Mouse (Mus musculus) kidney, postnatal 14 days (tissue): ENCODE measurements at regions not wholly inside any gene's neighbourhood (a gene's known extent, or its start where the extent isn't known, plus 50 kb on each side); places are given as distances from the start of the nearest gene placed in this dataset.

Source experiments
- DNase-seq: peaks from one replicate; pipeline ENCODE4 v3.0.0; 2022; ENCODE audit warnings: mixed read lengths

GRCm38 (mm10) chr10:92483592-92483991 lies 238.6 kb downstream of the Nedd1 start:
- DNase-seq: peak; percentile 32

- DNase-seq: no peak
These were observed 248.9 kb downstream of the Nedd1 start for GRCm38 (mm10) chr10:92473282-92473681.

- no peak for DNase-seq
These were observed 251.1 kb downstream of the Nedd1 start for GRCm38 (mm10) chr10:92471111-92471510.

GRCm38 (mm10) chr10:92455195-92455594 lies 267.0 kb downstream of the Nedd1 start:
- no peak for DNase-seq

- peak; percentile 32 for DNase-seq
These were observed 268.7 kb downstream of the Nedd1 start for GRCm38 (mm10) chr10:92453550-92453949.

GRCm38 (mm10) chr10:92445957-92446356 lies 276.3 kb downstream of the Nedd1 start:
- no peak for DNase-seq

GRCm38 (mm10) chr10:92438621-92439394 lies 283.4 kb downstream of the Nedd1 start:
- no peak for DNase-seq

- no peak for DNase-seq
These were observed 293.0 kb downstream of the Nedd1 start for GRCm38 (mm10) chr10:92429256-92429655.

GRCm38 (mm10) chr10:92428026-92428425 lies 294.2 kb downstream of the Nedd1 start:
- DNase-seq: no peak

- DNase-seq: no peak
These were observed 295.8 kb downstream of the Nedd1 start for GRCm38 (mm10) chr10:92426443-92426842.

GRCm38 (mm10) chr10:92412737-92413136 lies 309.5 kb downstream of the Nedd1 start:
- DNase-seq: peak; percentile 26

- peak; percentile 19 for DNase-seq
These were observed 311.4 kb downstream of the Nedd1 start for GRCm38 (mm10) chr10:92410813-92411325.

GRCm38 (mm10) chr10:92404697-92405293 lies 317.4 kb downstream of the Nedd1 start:
- no peak for DNase-seq

GRCm38 (mm10) chr10:92400587-92401090 lies 321.6 kb downstream of the Nedd1 start:
- DNase-seq: no peak

GRCm38 (mm10) chr10:92389176-92389732 lies 333.0 kb downstream of the Nedd1 start:
- DNase-seq: no peak

GRCm38 (mm10) chr10:92367126-92367525 lies 355.1 kb downstream of the Nedd1 start:
- DNase-seq: no peak

- no peak for DNase-seq
These were observed 365.5 kb downstream of the Nedd1 start for GRCm38 (mm10) chr10:92356738-92357137.

- DNase-seq: no peak
These were observed 373.2 kb downstream of the Nedd1 start for GRCm38 (mm10) chr10:92349043-92349442.

GRCm38 (mm10) chr10:92347960-92348675 lies 374.1 kb downstream of the Nedd1 start:
- DNase-seq: no peak

GRCm38 (mm10) chr10:92339671-92340070 lies 382.5 kb downstream of the Nedd1 start:
- no peak for DNase-seq

- DNase-seq: no peak
These were observed 385.3 kb downstream of the Nedd1 start for GRCm38 (mm10) chr10:92336949-92337348.

- no peak for DNase-seq
These were observed 386.1 kb downstream of the Nedd1 start for GRCm38 (mm10) chr10:92336138-92336537.

GRCm38 (mm10) chr10:92335141-92335540 lies 387.1 kb downstream of the Nedd1 start:
- no peak for DNase-seq
